Mouse (Mus musculus): Measurements from ENCODE around the gene Adamts7.
A peak's percentile ranks its signal among the peaks of the same experiment; 100 is the strongest.

Gene Adamts7

GRCm38 (mm10) chr9:90197866-90198383 is 35.1 kb downstream of the Adamts7 start:
- DNase-seq (ENCODE audit: low read depth, low spot score) = no peak

- no peak for DNase-seq (ENCODE audit: low read depth, low spot score)
Observed at GRCm38 (mm10) chr9:90198531-90199449, 35.9 kb downstream of the Adamts7 start.

GRCm38 (mm10) chr9:90199611-90200010 is 36.7 kb downstream of the Adamts7 start:
- DNase-seq (ENCODE audit: low read depth, low spot score) = no peak

GRCm38 (mm10) chr9:90200501-90200900 is 37.6 kb downstream of the Adamts7 start:
- no peak for DNase-seq (ENCODE audit: low read depth, low spot score)

GRCm38 (mm10) chr9:90201096-90201495 is 38.2 kb downstream of the Adamts7 start:
- DNase-seq (ENCODE audit: low read depth, low spot score) = no peak

GRCm38 (mm10) chr9:90201541-90201940 is 38.7 kb downstream of the Adamts7 start:
- DNase-seq (ENCODE audit: low read depth, low spot score) = no peak

- no peak for DNase-seq (ENCODE audit: low read depth, low spot score)
Observed at GRCm38 (mm10) chr9:90203233-90203632, 40.4 kb downstream of the Adamts7 start.

GRCm38 (mm10) chr9:90204396-90204915 is 41.6 kb downstream of the Adamts7 start:
- no peak for DNase-seq (ENCODE audit: low read depth, low spot score)

- peak; percentile 68 for DNase-seq (ENCODE audit: low read depth, low spot score)
Observed at GRCm38 (mm10) chr9:90206500-90206899, 43.6 kb downstream of the Adamts7 start.

GRCm38 (mm10) chr9:90207808-90208207 is 44.9 kb downstream of the Adamts7 start:
- no peak for DNase-seq (ENCODE audit: low read depth, low spot score)

GRCm38 (mm10) chr9:90208655-90209054 is 45.8 kb downstream of the Adamts7 start:
- DNase-seq (ENCODE audit: low read depth, low spot score) = no peak

GRCm38 (mm10) chr9:90213127-90213526 is 50.3 kb downstream of the Adamts7 start:
- no peak for DNase-seq (ENCODE audit: low read depth, low spot score)

- no peak for DNase-seq (ENCODE audit: low read depth, low spot score)
Observed at GRCm38 (mm10) chr9:90216259-90217001, 53.6 kb downstream of the Adamts7 start.

GRCm38 (mm10) chr9:90217501-90217900 is 54.6 kb downstream of the Adamts7 start:
- no peak for DNase-seq (ENCODE audit: low read depth, low spot score)

GRCm38 (mm10) chr9:90222275-90222674 is 59.4 kb downstream of the Adamts7 start:
- DNase-seq (ENCODE audit: low read depth, low spot score) = no peak

GRCm38 (mm10) chr9:90226081-90226741 is 63.3 kb downstream of the Adamts7 start:
- no peak for DNase-seq (ENCODE audit: low read depth, low spot score)

GRCm38 (mm10) chr9:90226742-90227096 is 63.9 kb downstream of the Adamts7 start:
- no peak for DNase-seq (ENCODE audit: low read depth, low spot score)

GRCm38 (mm10) chr9:90227171-90227570 is 64.3 kb downstream of the Adamts7 start:
- DNase-seq (ENCODE audit: low read depth, low spot score) = no peak

GRCm38 (mm10) chr9:90232781-90233690 is 70.2 kb downstream of the Adamts7 start:
- no peak for DNase-seq (ENCODE audit: low read depth, low spot score)

GRCm38 (mm10) chr9:90233906-90234419 is 71.1 kb downstream of the Adamts7 start:
- no peak for DNase-seq (ENCODE audit: low read depth, low spot score)

All from retina, postnatal 7 days (tissue).